Mouse (Mus musculus) frontal cortex, postnatal 14 days (tissue): Measurements from ENCODE around the gene Ina.
"Not testable (repeated sequence)": the region's sequence is repeated elsewhere in the genome, so short reads cannot be mapped to it uniquely, and the experiment has no call there.

ENCODE experiments used
- DNase-seq, 2 experiments: peaks; one replicate each; pipeline ENCODE4 v3.0.0; 2022; ENCODE audit warnings: low spot score in 2 of 2

Gene Ina

GRCm38 (mm10) chr19:46984726-46985622, 29.5 kb upstream of the Ina start:
- DNase-seq = no peak

GRCm38 (mm10) chr19:46987646-46988045, 26.9 kb upstream of the Ina start:
- DNase-seq = no peak

GRCm38 (mm10) chr19:46988231-46989087, 26.0 kb upstream of the Ina start:
- DNase-seq = no peak

- no peak for DNase-seq
Observed at GRCm38 (mm10) chr19:46989479-46990152, 24.9 kb upstream of the Ina start.

GRCm38 (mm10) chr19:46990153-46990518, 24.4 kb upstream of the Ina start:
- DNase-seq = no peak

GRCm38 (mm10) chr19:46990625-46991024, 23.9 kb upstream of the Ina start:
- DNase-seq = not testable (repeated sequence)

- peak; percentile 61 to 80 for DNase-seq
Observed at GRCm38 (mm10) chr19:46991145-46991544, 23.4 kb upstream of the Ina start.

GRCm38 (mm10) chr19:46992329-46992728, 22.2 kb upstream of the Ina start:
- DNase-seq = not testable (repeated sequence)

- no peak for DNase-seq
Observed at GRCm38 (mm10) chr19:46996095-46996494, 18.4 kb upstream of the Ina start.

GRCm38 (mm10) chr19:46998168-46998870, 16.2 kb upstream of the Ina start:
- DNase-seq = no peak

GRCm38 (mm10) chr19:46998953-46999352, 15.5 kb upstream of the Ina start:
- DNase-seq = no peak

GRCm38 (mm10) chr19:46999753-47000152, 14.7 kb upstream of the Ina start:
- DNase-seq = no peak

GRCm38 (mm10) chr19:47000357-47000756, 14.1 kb upstream of the Ina start:
- not testable (repeated sequence) for DNase-seq

GRCm38 (mm10) chr19:47003742-47004511, 10.6 kb upstream of the Ina start:
- no peak for DNase-seq

GRCm38 (mm10) chr19:47005873-47006272, 8.6 kb upstream of the Ina start:
- no peak for DNase-seq

GRCm38 (mm10) chr19:47006321-47006720, 8.2 kb upstream of the Ina start:
- no peak for DNase-seq

GRCm38 (mm10) chr19:47009420-47009819, 5.1 kb upstream of the Ina start:
- no peak for DNase-seq

- DNase-seq = no peak
Observed at GRCm38 (mm10) chr19:47009943-47010342, 4.6 kb upstream of the Ina start.

- DNase-seq = no peak
Observed at GRCm38 (mm10) chr19:47012521-47013130, 1.9 kb upstream of the Ina start.
